In the genomic region with DNA sequence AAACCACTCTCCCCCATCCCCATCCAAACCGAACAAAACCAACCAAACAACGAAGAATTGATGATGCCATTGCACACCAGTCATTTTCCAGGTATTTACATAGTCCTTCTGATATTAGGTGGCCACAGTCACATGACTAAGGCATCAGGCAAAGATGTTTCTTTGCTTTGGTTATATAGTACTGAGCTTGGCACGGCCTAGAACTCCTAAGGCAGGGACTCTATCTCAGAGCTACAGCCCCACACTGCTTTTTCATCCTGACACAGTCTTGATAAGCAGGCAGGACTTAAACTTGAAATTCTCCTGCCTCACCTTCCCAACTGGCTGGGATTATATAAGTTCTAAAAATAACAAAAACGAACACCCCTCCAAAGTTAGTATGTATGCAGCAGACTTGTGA, we compare ENCODE assay signal across 1 mouse cellular context.
TF ChIP-seq lines count a peak whose summit lies in the region.

No protein-coding gene starts in this region.

TF ChIP-seq in MEL, 35 proteins besides CTCF, POLR2A, EP300 and RAD21 (continued from another document):
- TF ChIP-seq JUND (IDR thresholded peaks at IDR 0.05; ENCODE audit: low read depth, low read length) (no peak), POLR2AphosphoS5 (IDR thresholded peaks at IDR 0.05; ENCODE audit: borderline replicate concordance, low read depth, low read length) (no peak), MXI1 (IDR thresholded peaks at IDR 0.05; ENCODE audit: low read depth, low read length) (no peak), SMC3 (IDR thresholded peaks at IDR 0.05; ENCODE audit: low read depth, low read length) (no peak), MAX (IDR thresholded peaks at IDR 0.05; ENCODE audit: low read length) (no peak), ZC3H11A (IDR thresholded peaks at IDR 0.05; ENCODE audit: low read depth, low read length) (no peak), NRF1 (IDR thresholded peaks at IDR 0.05; ENCODE audit: insufficient read depth, low read depth, low read length, poor library complexity, severe bottlenecking) (no peak), GABPA (IDR thresholded peaks at IDR 0.05; ENCODE audit: low read depth, low read length) (no peak), TBP (IDR thresholded peaks at IDR 0.05; ENCODE audit: low read depth, low read length) (no peak), TCF12 (IDR thresholded peaks at IDR 0.05; ENCODE audit: low read depth, low read length) (peak; percentile 49; the same call in 1 of the 2 replicates), GATA1 (IDR thresholded peaks at IDR 0.05; ENCODE audit: low read depth, low read length) (peak; percentile 46; the same call in 1 of the 2 replicates), RCOR1 (IDR thresholded peaks at IDR 0.05; ENCODE audit: low read depth, low read length) (no peak), USF2 (IDR thresholded peaks at IDR 0.05; ENCODE audit: borderline replicate concordance in 1 of 2, insufficient read depth in 1 of 2, low read depth in 1 of 2, low read length in 2 of 2) (peak in 1 of 2 experiments; percentile 41; a peak in 1 of 4 replicates), MAZ (IDR thresholded peaks at IDR 0.05; ENCODE audit: low read depth, low read length) (no peak), ZMIZ1 (IDR thresholded peaks at IDR 0.05; ENCODE audit: low read depth, low read length) (no peak), TAL1 (IDR thresholded peaks at IDR 0.05; ENCODE audit: low read length) (peak; percentile 69), MYC (IDR thresholded peaks at IDR 0.05; ENCODE audit: low read depth, low read length) (no peak), ELF1 (IDR thresholded peaks at IDR 0.05; ENCODE audit: low read depth, low read length) (no peak), BHLHE40 (IDR thresholded peaks at IDR 0.05; ENCODE audit: borderline replicate concordance, low read depth, low read length) (no peak), UBTF (IDR thresholded peaks at IDR 0.05; ENCODE audit: borderline replicate concordance, insufficient read depth, low read depth, low read length) (no peak), CHD1 (IDR thresholded peaks at IDR 0.05; ENCODE audit: low read depth, low read length) (no peak), E2F4 (IDR thresholded peaks at IDR 0.05; ENCODE audit: borderline replicate concordance, low read depth, low read length) (no peak), ETS1 (IDR thresholded peaks at IDR 0.05; ENCODE audit: low read depth, low read length) (no peak)
